Mouse (Mus musculus) lung, postnatal 4 days (tissue): ENCODE results near the gene Aspn.
"Not testable (repeated sequence)": the region's sequence is repeated elsewhere in the genome, so short reads cannot be mapped to it uniquely, and the experiment has no call there.

Experiments used
- DNase-seq, 2 experiments: peaks; one replicate each; pipeline ENCODE4 v3.0.0; 2021

Gene Aspn

DNA sequence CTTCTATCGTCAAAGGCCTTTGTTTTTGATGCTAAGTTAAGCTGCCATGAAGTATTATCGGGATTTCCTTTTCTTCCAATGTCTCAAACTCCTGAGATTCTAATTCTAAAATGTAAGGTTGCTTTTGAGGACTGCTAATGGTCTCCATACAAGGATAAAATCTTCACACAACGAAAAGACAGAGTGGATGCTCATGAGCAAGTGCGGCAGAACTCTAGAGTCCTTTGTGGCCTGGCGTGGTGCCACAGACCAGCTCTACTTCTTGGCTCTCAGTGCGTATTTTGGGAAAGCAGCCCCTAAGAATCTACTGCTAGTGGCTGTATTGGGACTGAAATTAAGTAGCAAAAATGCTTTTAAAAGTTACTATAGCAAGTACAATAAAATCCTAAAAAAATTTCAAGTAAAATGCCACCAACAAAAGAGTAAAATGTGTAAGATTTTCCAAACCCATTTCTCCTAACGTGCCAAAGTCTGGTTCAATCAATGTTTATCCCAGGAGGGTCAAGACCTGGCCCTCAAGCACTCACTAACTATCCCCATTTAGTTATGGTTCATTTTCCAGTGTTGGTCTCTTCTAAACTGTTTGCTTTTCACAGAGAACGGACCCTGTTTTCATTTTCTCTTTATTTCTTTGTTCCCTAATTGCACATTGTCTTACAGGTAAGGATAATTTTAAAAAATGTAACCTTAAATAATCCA lies 40.2 kb downstream of the Aspn start:
- peak in 1 of 2 experiments; percentile 37 for DNase-seq

DNA sequence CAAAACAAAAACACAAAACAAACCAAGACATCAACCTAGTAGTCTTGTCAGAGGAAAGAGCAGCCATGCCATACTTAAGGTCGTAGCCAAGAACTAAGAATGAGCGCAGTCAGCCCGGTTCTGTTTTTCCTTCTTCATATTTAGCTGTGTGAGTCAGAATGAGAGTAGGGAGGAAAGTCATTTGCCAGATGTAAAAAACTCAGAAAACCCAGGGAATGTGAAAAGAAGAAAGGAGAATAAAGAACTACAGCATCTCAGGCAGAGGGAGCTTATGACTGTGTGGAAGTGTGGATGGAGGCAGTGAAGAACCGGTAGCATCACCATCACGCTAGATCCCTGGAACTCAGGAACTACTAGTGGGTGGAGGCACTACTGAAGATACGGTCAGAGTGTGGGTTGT lies 41.8 kb downstream of the Aspn start:
- no peak for DNase-seq

DNA sequence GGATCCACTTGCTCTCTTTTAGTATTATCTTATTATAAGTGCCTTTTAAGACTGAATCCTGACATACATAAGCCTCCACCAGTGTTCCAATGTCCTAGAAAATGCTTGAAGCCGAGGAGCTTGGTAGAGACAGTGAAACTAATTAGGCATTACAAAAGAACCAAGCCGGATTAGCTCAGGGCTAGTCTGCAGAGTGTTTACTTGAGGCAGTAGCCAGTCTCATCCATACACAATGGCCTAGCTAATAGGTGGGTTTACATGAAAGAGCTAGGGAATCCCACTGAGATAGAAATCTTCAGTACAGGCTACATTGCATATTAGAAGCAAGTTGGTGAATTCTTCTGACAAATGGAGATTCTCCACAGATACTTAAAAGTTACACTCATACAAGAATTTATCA lies 58.3 kb downstream of the Aspn start:
- DNase-seq: not testable (repeated sequence)

DNA sequence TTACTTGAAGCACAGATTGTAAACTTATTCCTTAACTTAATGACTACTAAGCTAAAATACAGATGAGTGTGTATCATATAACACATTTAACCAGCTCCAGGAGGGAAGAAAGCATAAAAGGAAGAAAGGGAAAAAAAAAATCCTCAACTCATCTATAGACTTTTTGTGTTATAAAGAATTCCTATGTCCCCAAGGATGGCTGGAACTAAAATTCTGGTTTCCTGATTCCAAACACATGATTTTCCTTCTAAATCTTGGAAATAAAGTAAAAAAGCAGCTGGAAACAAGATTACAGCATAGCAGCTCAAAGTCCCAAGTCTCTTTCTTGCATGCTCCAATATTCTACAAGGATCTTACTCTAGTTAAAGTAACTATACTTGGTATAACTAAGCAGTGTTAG lies 59.4 kb downstream of the Aspn start:
- DNase-seq: no peak

DNA sequence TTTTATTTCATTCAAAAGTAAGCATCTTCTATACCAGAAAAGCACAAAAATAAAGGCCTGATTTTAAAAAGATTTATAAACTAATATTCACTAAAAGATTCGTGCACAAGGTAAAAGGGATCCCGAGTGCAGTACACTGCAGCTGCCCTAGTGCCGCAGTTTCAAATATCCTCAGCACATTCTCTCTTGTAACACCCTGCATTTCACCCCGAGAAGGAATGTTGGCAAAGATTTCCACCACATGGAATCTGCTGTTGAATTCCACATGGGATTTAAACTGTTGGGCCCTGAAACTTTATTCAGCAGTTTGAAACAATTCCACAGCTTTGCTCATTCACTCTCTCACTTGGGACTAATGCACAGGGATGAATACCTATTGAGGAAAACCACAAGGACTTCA lies 63.5 kb downstream of the Aspn start, which contains the start of gene Ogn:
Gene Ogn, plus strand, starts transcription at position 333 of the 400 bp plus-strand sequence.
- DNase-seq: peak; percentile 21 to 23

DNA sequence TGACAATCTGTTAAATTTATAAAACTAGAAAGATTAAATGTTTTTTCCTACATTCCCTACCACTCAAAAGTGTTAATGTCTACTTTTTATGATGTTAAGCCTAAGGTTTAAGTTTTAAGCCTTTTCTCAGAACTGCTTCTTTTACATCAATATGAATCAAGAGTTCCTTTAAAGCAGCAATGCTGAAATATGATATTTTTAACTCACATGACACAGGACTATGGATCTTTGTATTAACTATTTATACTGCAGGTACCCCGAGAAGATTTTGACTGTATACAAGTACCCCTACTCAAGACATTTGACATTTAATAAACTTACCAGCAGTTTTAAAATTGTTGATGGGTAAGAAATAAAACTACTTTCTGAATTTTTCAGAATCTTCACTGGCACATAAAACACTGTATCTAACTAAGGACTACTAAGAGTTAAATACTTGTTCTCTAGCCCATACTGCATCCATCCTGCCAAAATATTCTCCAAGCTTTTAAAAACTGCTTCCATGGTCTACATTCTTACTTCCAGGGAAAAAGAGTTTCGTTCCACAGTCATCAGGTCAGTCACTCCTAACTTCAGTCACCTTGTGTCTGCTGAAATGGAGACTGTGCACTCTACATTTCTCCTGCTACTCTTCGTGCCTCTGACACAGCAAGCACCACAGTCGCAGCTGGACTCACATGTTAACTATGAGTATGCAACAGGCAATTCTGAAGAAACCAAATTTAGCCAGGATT lies 64.5 kb downstream of the Aspn start:
- DNase-seq: no peak

DNA sequence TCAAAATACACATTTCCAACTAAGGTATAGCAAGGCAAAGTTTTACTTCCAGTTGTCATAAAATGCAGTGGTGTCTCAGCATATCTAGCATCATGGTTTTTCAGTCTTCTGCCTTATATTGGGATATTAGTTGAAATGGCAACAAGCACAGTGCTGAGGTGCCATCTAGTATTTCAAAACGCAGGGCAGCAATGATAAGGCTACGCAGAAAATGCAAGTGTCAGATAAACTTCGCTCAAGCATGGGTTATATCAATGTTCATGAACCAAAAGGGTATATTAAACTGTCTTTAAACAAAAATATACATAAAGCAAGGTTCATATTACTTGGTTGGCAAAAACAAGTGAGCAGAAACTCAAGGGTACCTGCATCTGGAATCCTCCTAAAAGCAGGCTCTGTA lies 72.8 kb downstream of the Aspn start:
- no peak for DNase-seq
